Mouse (Mus musculus): ENCODE results near the gene Tex29. TPM values are rescaled to one million over a fixed set of nuclear protein-coding genes. Genes with fewer than 3 reads are reported as not detected.

Tex29 gene
- polyA plus RNA-seq, 1 experiment from 2014 or later = 0.24 TPM

GRCm38 (mm10) chr8:11822550-11823060, 17.7 kb upstream of the Tex29 start:
- H3K27ac ChIP-seq (ENCODE audit: low read depth, low read length) = no peak overlapping the region
- no peaks in the 10 kb centered on the region for H3K4me1 ChIP-seq (replicated peaks; ENCODE audit: control insufficient read depth, insufficient read depth, low read length)
- H3K9me3 ChIP-seq (ENCODE audit: control insufficient read depth, low read length) = no peaks in the 10 kb centered on the region
- no peak overlapping the region for H3K9ac ChIP-seq (ENCODE audit: low read length)
- H3K36me3 ChIP-seq (ENCODE audit: control insufficient read depth, insufficient read depth, low read length) = peaks cover 11% of the 10 kb centered on the region; the same call in 1 of the 2 replicates
- ATAC-seq (replicated peaks; ENCODE audit: low FRiP score) (no peak), DNase-seq (ENCODE audit: low spot score) (no peak)
- H3K27me3 ChIP-seq (ENCODE audit: control insufficient read depth, insufficient read depth, low read length) = no peaks in the 10 kb centered on the region
- no peak overlapping the region for H3K4me2 ChIP-seq (ENCODE audit: low read depth, low read length, severe bottlenecking)
- no peak overlapping the region for H3K4me3 ChIP-seq (ENCODE audit: low read depth, low read length)
- WGBS = 87% methylated on average over 9 of the region's 9 CpGs

GRCm38 (mm10) chr8:11825756-11826155, 14.5 kb upstream of the Tex29 start:
- no peak overlapping the region for H3K27ac ChIP-seq (ENCODE audit: low read depth, low read length)
- no peak overlapping the region for H3K4me2 ChIP-seq (ENCODE audit: low read depth, low read length, severe bottlenecking)
- no peak for ATAC-seq (replicated peaks; ENCODE audit: low FRiP score)
- 75% methylated on average over 3 of the region's 3 CpGs for WGBS
- H3K9me3 ChIP-seq (ENCODE audit: control insufficient read depth, low read length) = no peaks in the 10 kb centered on the region
- H3K36me3 ChIP-seq (ENCODE audit: control insufficient read depth, insufficient read depth, low read length) = peaks cover 3% of the 10 kb centered on the region; the same call in 1 of the 2 replicates
- H3K27me3 ChIP-seq (ENCODE audit: control insufficient read depth, insufficient read depth, low read length) = no peaks in the 10 kb centered on the region
- no peak overlapping the region for H3K9ac ChIP-seq (ENCODE audit: low read length)
- H3K4me3 ChIP-seq (ENCODE audit: low read depth, low read length) = no peak overlapping the region
- H3K4me1 ChIP-seq (replicated peaks; ENCODE audit: control insufficient read depth, insufficient read depth, low read length) = 0 out of 2 replicates have a peak, but pooled peaks cover 2% of the 10 kb centered on the region
- no peak for DNase-seq (ENCODE audit: low spot score)

- H3K4me3 ChIP-seq (ENCODE audit: low read depth, low read length) = no peak overlapping the region
- no peak overlapping the region for H3K27ac ChIP-seq (ENCODE audit: low read depth, low read length)
- 83% methylated on average over 3 of the region's 3 CpGs for WGBS
- no peak overlapping the region for H3K9ac ChIP-seq (ENCODE audit: low read length)
- 0 out of 2 replicates have a peak, but pooled peaks cover 2% of the 10 kb centered on the region for H3K4me1 ChIP-seq (replicated peaks; ENCODE audit: control insufficient read depth, insufficient read depth, low read length)
- no peaks in the 10 kb centered on the region; the same call in 1 of the 2 replicates for H3K36me3 ChIP-seq (ENCODE audit: control insufficient read depth, insufficient read depth, low read length)
- DNase-seq (ENCODE audit: low spot score) (no peak), ATAC-seq (replicated peaks; ENCODE audit: low FRiP score) (no peak)
- no peaks in the 10 kb centered on the region for H3K27me3 ChIP-seq (ENCODE audit: control insufficient read depth, insufficient read depth, low read length)
- no peak overlapping the region for H3K4me2 ChIP-seq (ENCODE audit: low read depth, low read length, severe bottlenecking)
- no peaks in the 10 kb centered on the region for H3K9me3 ChIP-seq (ENCODE audit: control insufficient read depth, low read length)
These were observed 13.0 kb upstream of the Tex29 start for GRCm38 (mm10) chr8:11827312-11827711.

- ATAC-seq (replicated peaks; ENCODE audit: low FRiP score) = no peak
- Histone ChIP-seq H3K4me1 (replicated peaks; ENCODE audit: control insufficient read depth, insufficient read depth, low read length) (0 out of 2 replicates have a peak, but pooled peaks cover 2% of the 10 kb centered on the region), H3K27ac (ENCODE audit: low read depth, low read length) (0 out of 2 replicates have a peak overlapping the region, but pooled peaks have one; percentile 33), H3K36me3 (ENCODE audit: control insufficient read depth, insufficient read depth, low read length) (peaks cover 4% of the 10 kb centered on the region), H3K27me3 (ENCODE audit: control insufficient read depth, insufficient read depth, low read length) (no peaks in the 10 kb centered on the region), H3K9ac (ENCODE audit: low read length) (no peak overlapping the region), H3K4me2 (ENCODE audit: low read depth, low read length, severe bottlenecking) (no peak overlapping the region), H3K4me3 (ENCODE audit: low read depth, low read length) (no peak overlapping the region), H3K9me3 (ENCODE audit: control insufficient read depth, low read length) (no peaks in the 10 kb centered on the region)
- no peak for DNase-seq (ENCODE audit: low spot score)
- 80% methylated on average over 16 of the region's 16 CpGs for WGBS
These were observed 9.8 kb upstream of the Tex29 start for GRCm38 (mm10) chr8:11830214-11831046.

- Histone ChIP-seq H3K4me2 (ENCODE audit: low read depth, low read length, severe bottlenecking) (no peak overlapping the region), H3K27ac (ENCODE audit: low read depth, low read length) (no peak overlapping the region), H3K4me3 (ENCODE audit: low read depth, low read length) (no peak overlapping the region), H3K9ac (ENCODE audit: low read length) (no peak overlapping the region), H3K9me3 (ENCODE audit: control insufficient read depth, low read length) (no peaks in the 10 kb centered on the region), H3K4me1 (replicated peaks; ENCODE audit: control insufficient read depth, insufficient read depth, low read length) (0 out of 2 replicates have a peak, but pooled peaks cover 2% of the 10 kb centered on the region), H3K27me3 (ENCODE audit: control insufficient read depth, insufficient read depth, low read length) (no peaks in the 10 kb centered on the region), H3K36me3 (ENCODE audit: control insufficient read depth, insufficient read depth, low read length) (peaks cover 4% of the 10 kb centered on the region)
- ATAC-seq (replicated peaks; ENCODE audit: low FRiP score) (no peak), DNase-seq (ENCODE audit: low spot score) (no peak)
- 93% methylated on average over 10 of the region's 10 CpGs for WGBS
These were observed 9.1 kb upstream of the Tex29 start for GRCm38 (mm10) chr8:11831174-11831573.

GRCm38 (mm10) chr8:11831939-11832338, 8.3 kb upstream of the Tex29 start:
- 93% methylated on average over 5 of the region's 5 CpGs for WGBS
- Histone ChIP-seq H3K9ac (ENCODE audit: low read length) (no peak overlapping the region), H3K27ac (ENCODE audit: low read depth, low read length) (no peak overlapping the region), H3K36me3 (ENCODE audit: control insufficient read depth, insufficient read depth, low read length) (peaks cover 4% of the 10 kb centered on the region), H3K4me1 (replicated peaks; ENCODE audit: control insufficient read depth, insufficient read depth, low read length) (0 out of 2 replicates have a peak, but pooled peaks cover 2% of the 10 kb centered on the region), H3K4me3 (ENCODE audit: low read depth, low read length) (no peak overlapping the region), H3K27me3 (ENCODE audit: control insufficient read depth, insufficient read depth, low read length) (no peaks in the 10 kb centered on the region), H3K9me3 (ENCODE audit: control insufficient read depth, low read length) (no peaks in the 10 kb centered on the region), H3K4me2 (ENCODE audit: low read depth, low read length, severe bottlenecking) (no peak overlapping the region)
- ATAC-seq (replicated peaks; ENCODE audit: low FRiP score) (no peak), DNase-seq (ENCODE audit: low spot score) (no peak)

- Histone ChIP-seq H3K9ac (ENCODE audit: low read length) (no peak overlapping the region), H3K4me3 (ENCODE audit: low read depth, low read length) (no peak overlapping the region), H3K4me2 (ENCODE audit: low read depth, low read length, severe bottlenecking) (no peak overlapping the region), H3K27ac (ENCODE audit: low read depth, low read length) (no peak overlapping the region), H3K27me3 (ENCODE audit: control insufficient read depth, insufficient read depth, low read length) (no peaks in the 10 kb centered on the region), H3K4me1 (replicated peaks; ENCODE audit: control insufficient read depth, insufficient read depth, low read length) (0 out of 2 replicates have a peak, but pooled peaks cover 2% of the 10 kb centered on the region), H3K36me3 (ENCODE audit: control insufficient read depth, insufficient read depth, low read length) (peaks cover 4% of the 10 kb centered on the region), H3K9me3 (ENCODE audit: control insufficient read depth, low read length) (no peaks in the 10 kb centered on the region)
- WGBS = 86% methylated on average over 4 of the region's 4 CpGs
- ATAC-seq (replicated peaks; ENCODE audit: low FRiP score) (no peak), DNase-seq (ENCODE audit: low spot score) (no peak)
These were observed 7.1 kb upstream of the Tex29 start for GRCm38 (mm10) chr8:11833157-11833556.

- Histone ChIP-seq H3K4me1 (replicated peaks; ENCODE audit: control insufficient read depth, insufficient read depth, low read length) (0 out of 2 replicates have a peak, but pooled peaks cover 2% of the 10 kb centered on the region), H3K36me3 (ENCODE audit: control insufficient read depth, insufficient read depth, low read length) (peaks cover 4% of the 10 kb centered on the region), H3K27me3 (ENCODE audit: control insufficient read depth, insufficient read depth, low read length) (no peaks in the 10 kb centered on the region), H3K9ac (ENCODE audit: low read length) (no peak overlapping the region), H3K4me2 (ENCODE audit: low read depth, low read length, severe bottlenecking) (no peak overlapping the region), H3K9me3 (ENCODE audit: control insufficient read depth, low read length) (no peaks in the 10 kb centered on the region), H3K4me3 (ENCODE audit: low read depth, low read length) (no peak overlapping the region), H3K27ac (ENCODE audit: low read depth, low read length) (no peak overlapping the region)
- 89% methylated on average over 5 of the region's 5 CpGs for WGBS
- ATAC-seq (replicated peaks; ENCODE audit: low FRiP score) = no peak
- DNase-seq (ENCODE audit: low spot score) = no peak
These were observed 6.1 kb upstream of the Tex29 start for GRCm38 (mm10) chr8:11834200-11834599.

All from forebrain, embryonic 11.5 days (tissue).